Mouse (Mus musculus) embryonic facial prominence, embryonic 10.5 days (tissue): ENCODE results near the gene Fam189b. TPM values are rescaled to one million over a fixed set of nuclear protein-coding genes. Genes with fewer than 3 reads are reported as not detected.

Experiments
- DNase-seq: peaks from one replicate; pipeline ENCODE4 v3.0.0-alpha.2; 2017; ENCODE audit warnings: low spot score
- H3K27ac ChIP-seq: fragments of 300-500 bp; sonication (generic); replicated peaks from 2 replicates; pipeline ENCODE4 v1.5.1; 2016; ENCODE audit warnings: mild to moderate bottlenecking
- H3K27me3 ChIP-seq: fragments of 300-500 bp; sonication (generic); replicated peaks from 2 replicates; pipeline ENCODE4 v1.6.1; 2016; ENCODE audit warnings: low read depth, mild to moderate bottlenecking; ENCODE audit not compliant: poor library complexity, severe bottlenecking
- H3K36me3 ChIP-seq: fragments of 300-500 bp; sonication (generic); replicated peaks from 2 replicates; pipeline ENCODE4 v1.6.1; 2016; ENCODE audit warnings: mild to moderate bottlenecking, moderate library complexity
- H3K4me1 ChIP-seq: fragments of 300-500 bp; sonication (generic); 2 replicates; pipeline ENCODE4 v1.6.1; 2016
- H3K4me3 ChIP-seq: fragments of 300-500 bp; sonication (generic); 2 replicates; pipeline ENCODE4 v1.5.1; 2016; ENCODE audit warnings: mild to moderate bottlenecking, moderate library complexity
- H3K9me3 ChIP-seq: fragments of 300-500 bp; sonication (generic); 2 replicates; pipeline ENCODE4 v1.6.1; 2016; ENCODE audit warnings: mild to moderate bottlenecking
- WGBS: fragments of 180-500 bp; shearing (Covaris S2); methylation state at CpG from one replicate; pipeline ENCODE4 v1.1.7; 2016; 5-methylcytosine and 5-hydroxymethylcytosine counted together
- polyA plus RNA-seq: library from polyadenylated mRNA; unstranded; fragments of >200 nt; fragmentation: Nextera tagmentation; extraction: Ambion mirVana; gene quantifications from 2 replicates; pipeline ENCODE4 v1.2.1, GENCODE M21; 2016

The Fam189b gene
- polyA plus RNA-seq, 1 experiment from 2014 or later: 30.8 TPM

DNA sequence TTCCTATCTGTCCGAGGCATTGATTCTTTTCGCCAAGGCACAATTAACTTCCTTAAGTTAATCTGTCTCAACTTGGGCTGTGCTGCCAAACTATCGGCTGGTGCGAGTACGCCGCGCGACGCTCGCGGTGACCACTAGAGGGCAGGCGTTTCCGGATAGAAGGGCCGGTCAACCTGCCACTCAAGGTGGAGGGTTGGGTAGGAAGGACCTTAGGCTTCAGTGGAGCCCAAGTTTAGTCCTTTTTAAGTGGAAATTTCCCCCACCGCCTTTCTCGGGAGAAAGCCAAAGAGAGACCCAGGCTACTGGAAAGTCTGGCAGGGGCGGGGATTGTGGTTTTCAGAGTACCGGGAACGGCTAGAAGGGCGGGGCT, 45.2 kb downstream of the Fam189b start:
- peak overlapping the region; percentile 78 for H3K4me3 ChIP-seq
- peaks cover 58% of the 10 kb centered on the region for H3K27me3 ChIP-seq
- peaks cover 76% of the 10 kb centered on the region for H3K4me1 ChIP-seq
- DNase-seq: peak; percentile 92
- H3K9me3 ChIP-seq: no peaks in the 10 kb centered on the region
- H3K36me3 ChIP-seq: peaks cover 25% of the 10 kb centered on the region
- WGBS: under 1% methylated on average over 20 of the region's 20 CpGs
- peak overlapping the region; percentile 93 for H3K27ac ChIP-seq

GRCm38 (mm10) chr3:89228836-89229235, 45.9 kb downstream of the Fam189b start, which contains the start of gene Muc1:
Gene Muc1 (plus strand): TSS chr3:89229057.
- Histone ChIP-seq H3K27me3 (peaks cover 59% of the 10 kb centered on the region), H3K36me3 (peaks cover 18% of the 10 kb centered on the region)

GRCm38 (mm10) chr3:89229276-89229675, 46.3 kb downstream of the Fam189b start:
- WGBS: 61% methylated on average over 4 of the region's 4 CpGs
- H3K9me3 ChIP-seq: no peaks in the 10 kb centered on the region

More at GRCm38 (mm10) chr3:89228836-89229235, 45.9 kb downstream of the Fam189b start, which contains the start of gene Muc1:
- Histone ChIP-seq H3K4me1 (peaks cover 72% of the 10 kb centered on the region), H3K4me3 (peak within 1 kb of the TSS; percentile 78), H3K9me3 (no peaks in the 10 kb centered on the region), H3K27ac (peak within 1 kb of the TSS; percentile 93)
- no peak for DNase-seq
- WGBS: 20% methylated on average over 10 of the region's 10 CpGs

DNA sequence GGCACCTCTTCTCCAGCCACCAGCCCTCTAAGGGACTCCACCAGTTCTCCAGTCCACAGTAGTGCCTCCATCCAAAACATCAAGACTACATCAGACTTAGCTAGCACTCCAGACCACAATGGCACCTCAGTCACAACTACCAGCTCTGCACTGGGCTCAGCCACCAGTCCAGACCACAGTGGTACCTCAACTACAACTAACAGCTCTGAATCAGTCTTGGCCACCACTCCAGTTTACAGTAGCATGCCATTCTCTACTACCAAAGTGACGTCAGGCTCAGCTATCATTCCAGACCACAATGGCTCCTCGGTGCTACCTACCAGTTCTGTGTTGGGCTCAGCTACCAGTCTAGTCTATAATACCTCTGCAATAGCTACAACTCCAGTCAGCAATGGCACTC, 47.6 kb downstream of the Fam189b start:
- Histone ChIP-seq H3K9me3 (no peaks in the 10 kb centered on the region), H3K27ac (no peak overlapping the region), H3K36me3 (peaks cover 12% of the 10 kb centered on the region), H3K4me3 (no peak overlapping the region), H3K27me3 (peaks cover 63% of the 10 kb centered on the region), H3K4me1 (peaks cover 54% of the 10 kb centered on the region)
- 86% methylated on average over 2 of the region's 2 CpGs for WGBS
- DNase-seq: no peak

More at GRCm38 (mm10) chr3:89229276-89229675, 46.3 kb downstream of the Fam189b start:
- H3K27me3 ChIP-seq: peaks cover 59% of the 10 kb centered on the region
- H3K36me3 ChIP-seq: peaks cover 16% of the 10 kb centered on the region
- 0 out of 2 replicates have a peak overlapping the region, but pooled peaks have one; percentile 78 for H3K4me3 ChIP-seq
- DNase-seq: no peak
- no peak overlapping the region for H3K27ac ChIP-seq
- peaks cover 67% of the 10 kb centered on the region for H3K4me1 ChIP-seq

DNA sequence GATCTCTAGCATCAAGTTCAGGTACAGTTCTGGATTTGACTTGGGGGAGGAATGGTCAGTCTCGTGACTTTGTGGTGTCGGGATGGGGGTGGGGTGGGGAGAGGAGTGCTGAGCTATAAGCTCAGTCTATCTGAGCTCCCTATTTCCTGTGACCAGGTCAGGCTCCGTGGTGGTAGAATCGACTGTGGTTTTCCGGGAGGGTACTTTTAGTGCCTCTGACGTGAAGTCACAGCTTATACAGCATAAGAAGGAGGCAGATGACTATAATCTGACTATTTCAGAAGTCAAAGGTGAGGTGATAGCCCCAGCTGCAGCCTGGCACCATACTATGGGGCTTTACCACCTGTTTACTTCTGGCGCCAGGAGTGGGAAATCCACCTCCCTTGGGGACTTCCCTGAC, 48.4 kb downstream of the Fam189b start:
- Histone ChIP-seq H3K27ac (no peak overlapping the region), H3K4me1 (peaks cover 47% of the 10 kb centered on the region), H3K27me3 (peaks cover 58% of the 10 kb centered on the region), H3K9me3 (no peaks in the 10 kb centered on the region), H3K4me3 (no peak overlapping the region), H3K36me3 (peaks cover 16% of the 10 kb centered on the region; the same call in 1 of the 2 replicates)
- WGBS: 75% methylated on average over 7 of the region's 7 CpGs
- DNase-seq: no peak

DNA sequence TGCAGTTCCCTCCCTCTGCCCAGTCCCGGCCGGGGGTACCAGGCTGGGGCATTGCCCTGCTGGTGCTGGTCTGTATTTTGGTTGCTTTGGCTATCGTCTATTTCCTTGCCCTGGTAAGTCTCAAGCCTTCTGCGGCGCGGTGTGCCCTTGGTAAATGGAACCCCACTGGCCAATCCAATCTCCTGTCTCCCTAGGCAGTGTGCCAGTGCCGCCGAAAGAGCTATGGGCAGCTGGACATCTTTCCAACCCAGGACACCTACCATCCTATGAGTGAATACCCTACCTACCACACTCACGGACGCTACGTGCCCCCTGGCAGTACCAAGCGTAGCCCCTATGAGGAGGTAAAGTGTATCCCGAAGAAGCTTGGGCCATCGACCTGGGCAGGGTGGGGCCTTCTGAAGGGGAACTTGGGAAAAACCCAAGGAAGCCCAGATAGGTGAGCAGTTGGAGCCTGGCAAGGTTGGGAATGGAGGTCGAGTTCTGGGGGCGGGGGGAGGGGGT, 48.9 kb downstream of the Fam189b start:
- H3K27ac ChIP-seq: no peak overlapping the region
- peaks cover 16% of the 10 kb centered on the region; the same call in 1 of the 2 replicates for H3K36me3 ChIP-seq
- peaks cover 42% of the 10 kb centered on the region for H3K4me1 ChIP-seq
- H3K27me3 ChIP-seq: peaks cover 58% of the 10 kb centered on the region
- no peak overlapping the region for H3K4me3 ChIP-seq
- DNase-seq: no peak
- WGBS: 70% methylated on average over 16 of the region's 16 CpGs
- H3K9me3 ChIP-seq: no peaks in the 10 kb centered on the region

GRCm38 (mm10) chr3:89232614-89233013, 49.7 kb downstream of the Fam189b start:
- no peaks in the 10 kb centered on the region for H3K9me3 ChIP-seq
- no peak overlapping the region for H3K4me3 ChIP-seq
- H3K27ac ChIP-seq: no peak overlapping the region
- H3K36me3 ChIP-seq: peaks cover 22% of the 10 kb centered on the region
- no peak for DNase-seq
- H3K4me1 ChIP-seq: peaks cover 35% of the 10 kb centered on the region
- WGBS: 54% methylated on average over 6 of the region's 6 CpGs
- peaks cover 58% of the 10 kb centered on the region for H3K27me3 ChIP-seq

GRCm38 (mm10) chr3:89233562-89234110, 50.7 kb downstream of the Fam189b start:
- H3K4me3 ChIP-seq: no peak overlapping the region
- 84% methylated on average over 14 of the region's 14 CpGs for WGBS

GRCm38 (mm10) chr3:89236516-89236915, 53.6 kb downstream of the Fam189b start:
- Histone ChIP-seq H3K36me3 (peaks cover 40% of the 10 kb centered on the region), H3K4me1 (peaks cover 21% of the 10 kb centered on the region), H3K9me3 (no peaks in the 10 kb centered on the region), H3K27ac (no peak overlapping the region), H3K27me3 (peaks cover 29% of the 10 kb centered on the region), H3K4me3 (no peak overlapping the region)
- no peak for DNase-seq
- 91% methylated on average over 10 of the region's 10 CpGs for WGBS

More at GRCm38 (mm10) chr3:89233562-89234110, 50.7 kb downstream of the Fam189b start:
- Histone ChIP-seq H3K9me3 (no peaks in the 10 kb centered on the region), H3K36me3 (peaks cover 32% of the 10 kb centered on the region), H3K27ac (no peak overlapping the region), H3K27me3 (peaks cover 57% of the 10 kb centered on the region), H3K4me1 (peaks cover 29% of the 10 kb centered on the region)
- DNase-seq: no peak

DNA sequence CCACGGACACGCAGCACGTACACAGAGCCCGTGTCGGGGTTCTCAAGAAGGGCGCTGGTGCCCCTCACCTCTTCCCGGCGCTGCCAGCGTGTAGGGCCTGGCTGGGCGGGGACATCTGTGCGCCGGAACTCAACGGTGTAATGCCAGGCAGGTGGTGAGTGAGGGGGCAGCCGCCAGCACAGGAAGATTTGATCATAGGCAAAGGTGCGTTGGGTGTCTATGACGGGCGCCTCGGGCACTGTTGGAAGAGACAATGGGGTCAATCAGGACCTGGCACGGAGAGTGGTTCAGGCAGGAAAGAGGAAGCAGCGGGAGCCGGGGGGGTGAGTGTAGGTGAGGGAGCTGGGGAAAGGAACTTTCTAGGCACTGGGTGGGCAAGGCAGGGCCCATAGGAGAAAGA, 54.7 kb downstream of the Fam189b start:
- Histone ChIP-seq H3K36me3 (peaks cover 45% of the 10 kb centered on the region), H3K4me1 (peaks cover 11% of the 10 kb centered on the region), H3K27ac (no peak overlapping the region), H3K9me3 (no peaks in the 10 kb centered on the region), H3K4me3 (no peak overlapping the region), H3K27me3 (peaks cover 20% of the 10 kb centered on the region)
- 91% methylated on average over 21 of the region's 21 CpGs for WGBS
- no peak for DNase-seq

DNA sequence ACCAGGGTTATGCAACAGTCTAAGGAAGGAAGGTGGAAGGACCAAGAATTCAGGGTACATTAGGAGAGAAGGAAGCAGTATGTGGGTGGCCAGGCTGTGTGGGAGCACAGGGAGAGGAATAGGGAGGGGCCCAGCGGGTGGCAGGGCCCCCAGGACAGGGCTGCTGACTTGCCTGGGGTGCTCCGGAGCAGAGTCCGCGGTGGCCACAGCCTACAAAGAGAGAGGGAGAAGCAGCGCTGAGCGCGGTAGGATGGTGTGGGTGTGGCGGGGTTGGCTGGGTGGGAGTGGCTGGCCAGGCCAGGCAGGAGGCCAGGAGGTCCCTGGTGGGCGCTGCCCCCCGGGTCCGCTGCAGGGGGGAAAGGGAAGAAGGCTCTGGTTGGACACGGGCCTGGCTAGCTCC, 55.6 kb downstream of the Fam189b start:
- Histone ChIP-seq H3K27me3 (peaks cover 20% of the 10 kb centered on the region), H3K36me3 (peaks cover 45% of the 10 kb centered on the region), H3K9me3 (no peaks in the 10 kb centered on the region), H3K4me3 (no peak overlapping the region), H3K4me1 (peaks cover 10% of the 10 kb centered on the region), H3K27ac (0 out of 2 replicates have a peak overlapping the region, but pooled peaks have one; percentile 10)
- WGBS: 80% methylated on average over 12 of the region's 12 CpGs
- DNase-seq: no peak
